Mouse (Mus musculus): ENCODE results near the gene Gatb.
"Not testable (repeated sequence)": the region's sequence is repeated elsewhere in the genome, so short reads cannot be mapped to it uniquely, and the experiment has no call there.

Gatb gene

GRCm38 (mm10) chr3:85573864-85574830 is at the start of gene Gatb:
Gene Gatb, plus strand, starts transcription at chr3:85574119.
- peak; percentile 92 to 96 for DNase-seq

DNA sequence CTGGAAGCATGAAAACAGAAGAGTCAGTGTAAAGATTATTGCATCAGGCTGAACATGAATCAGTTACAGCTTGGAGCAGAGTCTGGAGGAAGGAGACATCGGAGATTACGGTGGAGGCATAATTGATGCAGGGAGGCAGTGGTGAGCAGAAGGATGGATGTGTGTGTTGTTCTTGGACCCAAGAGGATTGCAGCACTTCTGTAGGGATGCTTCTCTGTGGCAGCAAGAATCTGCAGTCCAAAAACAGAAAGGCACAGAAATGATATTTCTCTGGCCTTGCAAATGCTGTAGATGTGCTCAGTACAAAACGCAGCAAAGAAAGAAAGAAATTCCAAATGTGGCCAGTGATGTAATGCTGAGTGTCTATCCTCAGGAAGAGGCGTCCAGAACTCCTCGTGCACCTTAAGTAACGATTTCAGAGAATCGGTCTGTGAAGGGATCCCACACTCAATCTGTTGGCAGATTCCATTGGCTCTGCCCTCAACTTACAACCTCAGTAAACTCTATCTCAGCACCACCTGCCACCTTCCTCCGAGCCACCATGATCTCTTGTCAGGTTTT is 43.2 kb upstream of the Gatb start:
- DNase-seq: no peak

GRCm38 (mm10) chr3:85532376-85532775 is 41.5 kb upstream of the Gatb start:
- no peak for DNase-seq

DNA sequence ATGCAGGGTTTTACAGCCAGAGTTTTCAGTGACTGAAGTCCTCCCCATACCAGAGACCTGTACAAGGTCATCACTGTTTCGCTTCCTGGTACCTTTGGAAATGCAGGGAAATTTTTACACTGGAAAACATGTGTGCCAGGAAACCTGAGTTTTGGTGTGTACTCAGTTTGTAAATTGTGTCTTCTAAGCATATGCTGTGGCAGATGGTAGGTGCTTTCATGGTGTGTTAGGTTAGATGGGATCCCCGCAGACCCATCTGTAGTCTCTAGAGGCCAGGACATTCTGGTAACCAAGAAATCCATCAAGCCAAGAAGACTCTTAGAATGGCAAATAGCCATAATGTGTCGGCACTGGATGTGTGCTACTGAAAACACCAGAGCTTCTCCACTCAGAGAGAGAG is 38.9 kb upstream of the Gatb start:
- DNase-seq: no peak

DNA sequence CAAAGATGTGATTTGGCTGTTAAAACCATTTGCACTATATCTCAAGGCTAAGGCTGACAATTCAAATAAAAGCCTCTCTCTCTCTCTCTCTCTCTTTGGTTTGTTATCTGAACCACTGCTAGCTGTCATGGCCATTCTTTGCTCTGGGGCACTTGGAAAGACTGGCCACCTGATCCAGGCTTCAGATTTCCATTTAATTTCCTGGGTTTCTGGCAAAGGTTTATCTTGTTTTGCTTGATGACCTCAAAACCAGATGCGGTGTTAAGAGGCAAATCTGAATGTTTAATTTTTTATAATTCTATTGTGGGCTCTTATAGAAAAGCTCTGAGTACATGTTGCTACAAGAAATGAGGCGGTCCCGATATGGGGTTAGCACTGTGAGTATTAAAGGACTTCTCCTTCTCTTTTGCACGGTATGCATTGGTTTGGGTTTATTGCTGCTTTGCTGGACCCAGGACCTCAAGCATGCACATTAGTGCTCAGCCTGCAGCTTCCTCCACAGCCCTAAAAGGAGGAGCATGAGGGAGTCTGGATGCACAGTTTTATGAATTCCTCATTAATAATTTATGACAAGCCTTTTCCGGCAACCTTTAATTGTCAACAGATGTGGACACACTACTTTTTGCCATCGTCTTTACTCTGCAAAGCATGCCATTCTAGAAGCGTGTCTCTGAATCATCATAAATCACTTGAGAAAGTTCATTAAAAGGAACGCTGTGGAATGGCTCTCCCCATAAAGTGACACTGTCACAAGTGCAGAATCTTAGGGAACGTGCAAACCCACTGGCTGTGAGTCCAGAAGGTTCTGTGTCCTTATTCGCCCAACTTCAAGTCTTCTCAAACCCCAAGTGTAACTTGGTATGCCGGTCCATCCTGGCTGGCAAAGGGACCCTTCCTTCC is 38.0 kb upstream of the Gatb start:
- no peak for DNase-seq

GRCm38 (mm10) chr3:85542765-85543164 is 31.2 kb upstream of the Gatb start:
- no peak for DNase-seq

DNA sequence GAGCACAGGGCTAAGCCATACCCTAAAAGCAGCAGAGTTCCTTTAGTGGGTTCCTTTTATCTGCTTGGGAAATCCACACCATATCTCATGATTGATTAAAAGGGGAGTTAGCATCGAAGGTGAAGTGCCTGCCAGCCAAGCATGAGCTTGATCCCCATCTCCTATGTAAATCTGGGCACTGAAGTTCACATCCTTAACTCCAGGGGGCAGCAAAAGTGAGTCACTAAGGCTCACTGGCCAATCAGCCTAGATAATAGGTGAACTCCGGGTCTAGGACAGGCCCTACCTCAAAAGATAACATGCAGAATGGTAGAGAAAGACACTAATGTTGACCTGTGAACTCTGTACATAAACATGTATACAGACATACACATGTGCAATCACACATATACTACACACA is 30.3 kb upstream of the Gatb start:
- DNase-seq: peak in 1 of 2 experiments; percentile 2

DNA sequence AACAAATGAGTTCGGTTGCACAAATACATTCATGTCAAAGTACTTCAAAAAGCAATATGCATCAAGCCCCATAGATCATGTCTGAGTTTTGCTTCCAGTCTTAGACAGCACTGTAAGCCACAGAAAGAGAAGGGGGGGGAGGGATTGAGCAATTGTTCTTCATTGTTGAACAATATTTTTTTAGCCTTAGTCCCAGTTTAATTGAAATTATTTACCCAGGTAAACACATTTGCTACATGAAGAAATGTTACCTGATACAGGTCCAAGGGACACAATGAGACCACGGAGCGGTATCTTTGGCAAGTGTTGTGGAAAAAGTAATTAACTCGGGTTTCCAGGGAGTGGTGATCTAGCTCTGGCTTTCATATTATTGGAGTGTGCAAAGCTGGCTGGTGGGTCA is 23.6 kb upstream of the Gatb start:
- no peak for DNase-seq

- no peak for DNase-seq
These were observed 22.6 kb upstream of the Gatb start for GRCm38 (mm10) chr3:85551352-85551751.

- no peak for DNase-seq
These were observed 20.1 kb upstream of the Gatb start for GRCm38 (mm10) chr3:85553731-85554277.

DNA sequence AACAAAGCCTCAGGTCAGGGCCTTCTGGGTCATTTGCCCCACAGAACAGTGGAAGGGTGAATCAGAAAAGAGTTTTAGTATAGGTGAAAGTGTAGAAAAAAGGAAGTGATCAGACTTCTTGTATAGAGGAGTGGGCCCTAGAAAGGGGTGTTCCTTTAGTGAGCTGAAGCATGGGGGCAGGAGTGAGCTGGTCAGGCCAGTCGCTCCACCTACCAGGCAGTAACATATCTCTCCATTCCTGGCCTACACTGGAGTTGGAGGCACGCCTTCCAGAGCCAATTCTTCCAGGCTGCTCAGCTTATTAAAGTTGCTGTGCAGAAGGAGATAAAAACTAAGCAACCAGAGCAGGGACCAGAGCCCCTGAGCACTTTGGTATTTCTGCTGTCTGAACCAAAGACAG is 9.3 kb upstream of the Gatb start:
- DNase-seq: no peak

GRCm38 (mm10) chr3:85571276-85571675 is 2.6 kb upstream of the Gatb start:
- no peak for DNase-seq

DNA sequence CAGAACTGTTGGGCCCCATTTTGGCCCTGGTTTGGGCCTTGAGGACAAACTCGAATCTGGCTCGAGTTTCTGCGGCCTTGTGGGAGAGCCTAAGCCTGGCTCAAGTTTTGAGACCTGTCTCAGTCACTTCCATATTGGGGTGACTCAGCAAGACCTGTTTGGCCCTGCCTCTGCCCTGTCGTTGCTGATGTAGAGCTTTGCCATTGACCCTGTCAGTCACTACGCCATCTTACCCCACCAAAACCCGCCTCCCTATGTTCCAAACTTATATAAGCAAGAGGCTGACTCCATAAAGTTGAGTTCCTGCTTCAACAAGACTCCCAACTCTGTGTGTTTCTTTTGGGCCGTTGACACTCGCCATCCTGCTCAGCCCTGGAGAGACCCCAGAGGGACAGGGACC is 1.4 kb upstream of the Gatb start:
- DNase-seq: not testable (repeated sequence)

DNA sequence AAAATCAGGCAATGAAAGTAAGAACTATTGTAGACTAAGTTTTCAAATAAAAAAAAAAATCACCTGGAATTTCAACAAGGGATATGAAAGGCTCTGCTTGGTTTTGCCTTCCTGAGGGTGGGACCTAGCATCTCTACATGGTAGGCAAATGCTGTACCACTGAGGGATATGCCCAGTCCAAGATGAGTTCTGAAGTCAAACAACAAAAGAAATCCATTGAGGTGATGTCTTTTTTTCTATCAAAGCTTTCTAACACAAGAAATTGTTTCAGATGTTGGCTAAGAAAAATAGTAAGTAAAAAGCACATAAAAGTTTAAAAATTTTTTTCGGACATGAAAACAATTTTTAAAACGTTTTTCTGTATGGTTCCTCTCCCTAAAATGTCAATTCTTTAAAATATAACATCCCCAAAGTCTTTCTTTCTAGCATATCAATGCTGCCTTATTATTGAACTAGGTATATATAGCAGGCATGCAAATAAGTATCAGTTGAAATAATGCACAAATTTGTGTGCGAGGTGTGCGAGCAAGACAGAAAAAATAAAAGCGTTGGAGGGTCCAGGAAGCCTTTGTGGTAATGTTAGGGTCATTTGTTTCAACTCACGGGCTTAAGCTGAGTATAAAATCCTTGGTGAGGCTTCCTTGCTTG is 579 bp upstream of the Gatb start:
- no peak for DNase-seq

DNA sequence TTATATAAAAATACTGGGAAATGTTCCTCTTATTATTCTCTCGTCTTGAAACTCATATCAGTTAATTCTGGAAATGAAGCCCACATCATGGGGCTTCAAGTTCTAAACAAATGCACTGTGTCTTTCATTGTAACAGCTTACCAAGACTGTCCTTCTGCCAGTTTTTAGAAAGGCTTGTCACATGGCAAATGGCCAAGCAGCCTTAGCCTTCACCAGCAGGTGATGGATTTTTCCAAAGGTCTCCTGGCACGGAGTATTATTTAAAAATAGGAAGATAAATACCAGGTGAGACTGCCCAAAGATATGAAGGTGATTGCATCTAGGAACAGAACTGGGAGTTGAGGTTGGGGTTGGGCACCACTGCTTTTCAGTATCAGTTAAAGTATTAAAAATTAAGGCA is 8.8 kb downstream of the Gatb start:
- DNase-seq: no peak

DNA sequence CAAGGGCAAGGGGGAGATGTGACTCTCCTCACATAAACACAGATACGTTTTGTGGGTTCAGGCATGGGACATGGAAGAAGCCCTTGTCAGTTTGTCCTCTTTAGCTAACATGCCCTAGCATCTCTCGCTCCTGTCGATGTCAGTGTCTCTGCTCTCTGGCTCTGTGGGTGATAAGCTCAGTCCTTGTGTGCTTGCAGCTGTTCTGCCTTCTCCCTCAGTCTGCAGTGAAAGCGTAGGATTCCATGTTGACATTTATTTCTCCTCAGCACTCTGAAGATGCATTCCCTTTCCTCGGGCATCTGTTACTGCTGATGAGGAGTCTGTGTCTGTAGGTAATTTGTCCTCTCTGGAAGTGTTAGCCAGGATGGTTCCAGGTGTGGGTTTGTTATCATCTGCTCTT is 9.3 kb downstream of the Gatb start:
- DNase-seq: no peak

DNA sequence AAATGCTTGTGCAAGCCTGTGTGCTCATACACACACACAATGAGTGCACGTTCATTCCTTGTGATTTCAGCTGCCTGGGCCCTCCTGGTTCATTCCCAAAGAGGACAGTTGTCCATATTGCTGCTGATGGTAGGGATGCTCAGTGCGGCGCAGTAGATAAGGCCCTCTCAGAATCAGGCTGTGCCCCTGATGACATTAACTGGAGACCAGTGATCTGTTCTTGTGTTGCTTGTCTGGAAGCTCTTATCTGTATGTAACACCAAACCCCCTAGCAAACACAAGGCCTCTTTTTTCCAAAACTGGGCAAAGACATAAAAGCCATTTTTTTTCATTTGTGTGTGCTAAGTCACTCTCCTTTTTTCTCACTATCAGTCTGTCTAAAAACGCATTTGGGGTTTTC is 11.0 kb downstream of the Gatb start:
- no peak for DNase-seq

DNA sequence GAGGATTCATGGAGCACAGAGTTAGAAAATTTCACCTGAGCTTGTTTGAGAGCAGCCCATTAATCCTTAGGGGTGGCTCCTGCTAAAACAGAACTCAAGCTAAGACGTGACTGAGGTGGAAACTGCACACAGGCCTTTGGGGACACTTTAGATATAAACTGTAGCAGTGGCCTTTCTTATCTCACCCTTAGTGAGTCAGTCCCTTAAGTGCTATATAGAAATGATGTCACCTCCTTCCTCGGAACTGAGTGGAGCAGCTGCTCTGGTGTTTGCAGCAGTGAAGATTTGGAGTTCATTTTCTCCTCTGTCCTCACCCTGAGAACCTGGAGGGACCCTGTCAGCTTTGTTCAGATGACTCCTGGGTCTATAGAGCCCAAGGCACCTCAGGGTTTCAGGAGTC is 14.8 kb downstream of the Gatb start:
- DNase-seq: no peak

DNA sequence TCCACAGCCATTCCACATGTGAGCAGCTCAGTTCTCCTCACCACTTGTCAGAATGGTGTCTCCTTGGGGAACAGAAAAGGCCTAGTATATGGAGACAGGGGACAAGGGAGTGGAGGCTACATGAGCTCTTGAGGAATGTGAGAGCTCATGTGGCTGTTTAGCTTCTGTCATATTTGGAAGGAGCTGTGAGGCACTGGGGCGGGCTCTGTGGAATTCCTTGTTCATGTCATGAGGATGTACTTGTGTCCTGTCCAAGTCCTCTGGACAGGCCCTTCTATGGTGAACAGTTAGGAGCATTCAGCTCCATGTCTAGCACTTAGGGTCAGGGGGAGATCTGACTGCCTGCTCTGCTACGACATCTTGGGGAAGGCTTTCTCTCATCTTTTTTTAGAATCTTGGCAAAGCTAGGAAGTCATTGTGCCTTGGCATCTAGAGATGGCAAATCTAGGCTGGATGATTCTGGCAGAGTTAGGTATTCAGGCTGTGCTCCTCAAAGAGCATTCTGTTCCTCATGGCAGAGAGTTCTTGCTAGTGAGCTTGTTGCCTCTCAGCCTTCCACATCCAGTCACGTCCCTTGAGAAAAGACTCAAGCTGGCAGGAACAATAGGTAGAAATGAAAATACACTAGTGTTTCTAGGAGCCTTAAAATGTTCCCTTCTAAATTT is 16.3 kb downstream of the Gatb start:
- no peak for DNase-seq

DNA sequence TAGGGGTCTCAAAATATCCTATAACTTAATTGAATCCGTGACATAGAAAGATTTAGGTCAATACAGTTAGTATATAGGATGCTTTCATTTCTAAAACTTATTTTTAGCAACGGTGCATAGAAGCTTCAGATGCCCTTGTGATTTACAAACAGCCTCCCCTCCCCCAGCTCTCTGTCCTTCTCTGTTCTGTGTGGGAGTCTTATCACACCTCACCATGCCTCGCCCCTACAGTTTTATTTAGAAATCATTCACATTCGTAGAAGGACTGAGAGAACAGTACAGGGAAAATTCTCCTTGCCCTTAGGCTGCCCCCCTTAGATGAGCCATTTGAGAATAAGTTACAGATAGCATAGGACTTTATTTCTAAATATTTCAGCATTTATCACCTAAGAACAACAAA is 18.1 kb downstream of the Gatb start:
- DNase-seq: no peak

DNA sequence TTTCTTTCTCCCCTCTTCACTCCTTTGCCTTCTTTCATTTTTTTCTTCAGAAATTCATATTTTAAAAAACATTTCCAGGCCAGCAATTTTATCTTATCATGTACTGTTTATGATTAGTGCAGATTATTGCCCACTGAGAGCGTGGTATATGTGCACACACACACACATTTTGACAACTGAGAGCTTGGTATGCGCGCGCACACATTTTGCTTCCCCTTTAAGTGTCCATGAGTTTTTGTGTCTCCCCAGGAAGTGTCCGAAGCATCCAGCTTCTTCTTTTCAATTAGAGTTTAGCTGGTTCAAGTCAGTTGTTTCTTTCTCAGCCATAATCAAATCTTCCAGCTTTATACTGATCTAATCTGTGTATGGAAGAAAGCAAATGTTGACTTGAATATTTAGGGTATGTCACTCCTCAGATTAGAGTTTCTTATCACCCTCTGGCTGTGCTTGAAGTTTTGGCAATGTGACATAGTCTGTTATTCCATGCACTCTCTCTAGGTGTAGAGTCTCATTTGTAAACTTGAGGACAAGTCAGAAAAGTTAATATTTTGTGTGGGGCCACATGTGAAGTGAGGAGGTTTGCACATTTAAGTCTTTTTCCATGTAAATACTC is 18.8 kb downstream of the Gatb start:
- DNase-seq: no peak

DNA sequence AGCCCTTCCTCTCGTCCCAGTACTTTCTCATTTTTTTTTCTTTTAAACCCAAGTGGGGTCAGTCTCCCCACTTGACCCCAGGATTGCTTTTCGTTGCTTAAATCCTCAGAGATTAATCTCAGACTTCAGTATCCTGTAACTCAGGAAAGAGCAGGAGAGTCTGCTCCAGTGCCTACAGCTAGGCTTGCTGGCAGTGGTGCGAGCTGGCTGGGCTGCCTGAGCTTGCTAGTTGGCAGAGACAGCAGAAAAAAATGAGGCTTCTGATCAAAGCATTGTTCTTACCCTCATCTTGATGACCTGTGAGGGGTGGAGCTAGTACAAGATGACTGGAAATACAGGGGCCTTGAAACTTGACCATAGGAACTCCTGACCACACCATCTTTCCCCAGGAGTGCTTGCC is 20.5 kb downstream of the Gatb start:
- no peak for DNase-seq
